Mouse (Mus musculus): ENCODE measurements at regions not wholly inside any gene's neighbourhood (a gene's known extent, or its start where the extent isn't known, plus 50 kb on each side); places are given as distances from the start of the nearest gene placed in this dataset.
"Not testable (repeated sequence)": the region's sequence is repeated elsewhere in the genome, so short reads cannot be mapped to it uniquely, and the experiment has no call there.

- TF ChIP-seq CTCF (IDR thresholded peaks at IDR 0.05; ENCODE audit: borderline replicate concordance, insufficient read depth, low read length): no peak
- H3K4me3 ChIP-seq (ENCODE audit: insufficient read depth, low read length): no peak overlapping the region
- no peak overlapping the region for H3K27ac ChIP-seq (ENCODE audit: insufficient read depth, low read length)
- no peaks in the 10 kb centered on the region for H3K4me1 ChIP-seq (ENCODE audit: control insufficient read depth, insufficient read depth, low read length)
Measured at GRCm38 (mm10) chr16:12694646-12695045, 414.8 kb upstream of the Ercc4 start.

DNA sequence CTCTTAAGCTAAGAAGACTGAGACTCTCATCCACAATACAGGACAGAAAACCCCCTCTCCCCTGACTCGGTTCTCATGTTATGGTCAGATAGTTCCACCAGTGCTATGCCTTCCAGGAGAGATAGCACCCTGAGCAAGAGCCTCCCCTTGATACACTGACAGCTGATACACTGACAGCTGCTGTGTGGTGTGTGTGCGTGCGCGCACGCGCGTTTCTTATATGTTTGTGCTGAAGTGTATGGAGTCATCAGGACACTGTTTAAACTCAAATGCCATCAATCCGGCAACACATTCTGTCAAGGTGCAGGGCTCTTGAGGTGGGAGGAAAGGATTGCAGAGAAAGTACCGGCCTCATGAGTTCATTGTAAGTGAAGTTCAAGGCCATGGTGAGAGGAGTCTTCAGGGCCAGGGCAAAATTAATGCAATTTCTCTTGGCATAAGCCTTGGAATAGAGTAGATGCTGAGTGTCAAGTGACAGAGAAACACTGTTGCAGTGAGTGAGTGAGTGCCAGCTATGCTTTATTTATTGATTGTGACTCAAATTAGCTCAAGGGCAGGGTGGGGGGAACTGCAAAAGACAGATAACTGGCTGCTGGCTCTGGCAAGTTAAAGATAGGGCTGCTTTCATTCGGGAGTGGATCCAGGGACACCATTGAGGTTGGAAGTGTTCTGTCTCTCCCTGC, 412.4 kb upstream of the Ercc4 start:
- H3K4me3 ChIP-seq (ENCODE audit: insufficient read depth, low read length): no peak overlapping the region
- H3K27ac ChIP-seq (ENCODE audit: insufficient read depth, low read length): no peak overlapping the region
- H3K4me1 ChIP-seq (ENCODE audit: control insufficient read depth, insufficient read depth, low read length): no peaks in the 10 kb centered on the region
- no peak for TF ChIP-seq POLR2A (IDR thresholded peaks at IDR 0.05; ENCODE audit: low read depth, low read length)
- TF ChIP-seq CTCF (IDR thresholded peaks at IDR 0.05; ENCODE audit: borderline replicate concordance, insufficient read depth, low read length): no peak

GRCm38 (mm10) chr16:12699557-12699956, 409.9 kb upstream of the Ercc4 start:
- Histone ChIP-seq H3K27ac (ENCODE audit: insufficient read depth, low read length) (no peak overlapping the region), H3K4me1 (ENCODE audit: control insufficient read depth, insufficient read depth, low read length) (no peaks in the 10 kb centered on the region), H3K4me3 (ENCODE audit: insufficient read depth, low read length) (no peak overlapping the region)
- TF ChIP-seq CTCF (IDR thresholded peaks at IDR 0.05; ENCODE audit: borderline replicate concordance, insufficient read depth, low read length): no peak
- TF ChIP-seq POLR2A (IDR thresholded peaks at IDR 0.05; ENCODE audit: low read depth, low read length): no peak

GRCm38 (mm10) chr16:12700088-12700487, 409.4 kb upstream of the Ercc4 start:
- H3K4me1 ChIP-seq (ENCODE audit: control insufficient read depth, insufficient read depth, low read length): no peaks in the 10 kb centered on the region
- H3K27ac ChIP-seq (ENCODE audit: insufficient read depth, low read length): no peak overlapping the region
- H3K4me3 ChIP-seq (ENCODE audit: insufficient read depth, low read length): no peak overlapping the region
- TF ChIP-seq CTCF (IDR thresholded peaks at IDR 0.05; ENCODE audit: borderline replicate concordance, insufficient read depth, low read length) (no peak), POLR2A (IDR thresholded peaks at IDR 0.05; ENCODE audit: low read depth, low read length) (no peak)

- H3K27ac ChIP-seq (ENCODE audit: insufficient read depth, low read length): no peak overlapping the region
- no peak overlapping the region for H3K4me3 ChIP-seq (ENCODE audit: insufficient read depth, low read length)
- no peak for TF ChIP-seq CTCF (IDR thresholded peaks at IDR 0.05; ENCODE audit: borderline replicate concordance, insufficient read depth, low read length)
- TF ChIP-seq POLR2A (IDR thresholded peaks at IDR 0.05; ENCODE audit: low read depth, low read length): no peak
- no peaks in the 10 kb centered on the region for H3K4me1 ChIP-seq (ENCODE audit: control insufficient read depth, insufficient read depth, low read length)
Measured at GRCm38 (mm10) chr16:12703818-12704590, 405.5 kb upstream of the Ercc4 start.

GRCm38 (mm10) chr16:12706907-12707306, 402.6 kb upstream of the Ercc4 start:
- Histone ChIP-seq H3K27ac (ENCODE audit: insufficient read depth, low read length) (no peak overlapping the region), H3K4me1 (ENCODE audit: control insufficient read depth, insufficient read depth, low read length) (no peaks in the 10 kb centered on the region), H3K4me3 (ENCODE audit: insufficient read depth, low read length) (no peak overlapping the region)
- no peak for TF ChIP-seq CTCF (IDR thresholded peaks at IDR 0.05; ENCODE audit: borderline replicate concordance, insufficient read depth, low read length)
- no peak for TF ChIP-seq POLR2A (IDR thresholded peaks at IDR 0.05; ENCODE audit: low read depth, low read length)

GRCm38 (mm10) chr16:12721368-12721767, 388.1 kb upstream of the Ercc4 start:
- not testable (repeated sequence) for H3K4me1 ChIP-seq (ENCODE audit: control insufficient read depth, insufficient read depth, low read length); H3K4me3 ChIP-seq (ENCODE audit: insufficient read depth, low read length); H3K27ac ChIP-seq (ENCODE audit: insufficient read depth, low read length)

DNA sequence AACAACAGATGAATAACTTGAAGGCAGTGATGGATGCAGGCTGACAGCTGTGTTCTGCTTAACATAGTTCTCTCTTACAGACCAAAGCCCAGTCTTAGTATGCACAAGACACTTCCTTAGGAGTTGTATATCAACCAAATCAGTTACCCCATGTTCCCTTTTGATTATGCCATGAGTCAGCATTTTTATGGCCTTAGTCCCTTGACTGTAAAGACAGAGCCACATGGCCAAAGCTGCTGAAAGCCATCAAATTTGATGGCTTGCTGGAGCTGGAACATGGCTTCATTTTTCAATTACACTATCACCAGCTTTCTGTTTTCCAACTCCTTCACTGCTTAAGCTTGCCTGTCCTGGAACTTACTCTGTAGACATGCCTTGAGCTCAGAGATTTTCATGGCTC, 383.4 kb upstream of the Ercc4 start:
- TF ChIP-seq POLR2A (IDR thresholded peaks at IDR 0.05; ENCODE audit: low read depth, low read length): no peak
- no peak for TF ChIP-seq CTCF (IDR thresholded peaks at IDR 0.05; ENCODE audit: borderline replicate concordance, insufficient read depth, low read length)
- Histone ChIP-seq H3K27ac (ENCODE audit: insufficient read depth, low read length) (no peak overlapping the region), H3K4me1 (ENCODE audit: control insufficient read depth, insufficient read depth, low read length) (no peaks in the 10 kb centered on the region), H3K4me3 (ENCODE audit: insufficient read depth, low read length) (no peak overlapping the region)

DNA sequence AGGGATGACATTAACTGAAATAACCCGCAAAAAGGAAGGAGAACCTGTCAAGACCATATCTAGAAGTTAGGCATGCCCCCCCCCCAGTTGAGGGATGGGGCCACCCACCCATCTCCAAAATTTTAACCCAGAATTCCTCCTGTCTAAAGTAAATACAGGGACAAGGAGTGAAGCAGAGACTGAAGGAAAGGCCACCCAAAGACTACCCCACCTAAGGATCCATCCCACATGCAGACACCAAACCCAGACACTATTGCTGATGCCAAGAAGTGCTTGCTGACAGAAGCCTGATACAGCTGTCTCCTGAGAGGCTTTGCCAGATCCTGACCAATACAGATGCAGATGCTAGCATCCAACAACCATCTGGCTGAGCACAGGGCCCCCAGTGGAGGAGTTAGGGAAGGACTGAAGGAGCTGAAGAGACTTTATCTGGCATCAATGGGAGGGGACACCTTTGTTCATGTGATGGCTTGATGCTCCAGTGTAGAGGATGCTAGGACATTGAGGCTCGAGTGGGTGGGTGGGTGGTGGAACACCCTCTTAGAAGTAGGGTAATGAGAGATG, 379.2 kb upstream of the Ercc4 start:
- H3K4me1 ChIP-seq (ENCODE audit: control insufficient read depth, insufficient read depth, low read length); H3K4me3 ChIP-seq (ENCODE audit: insufficient read depth, low read length): not testable (repeated sequence)

DNA sequence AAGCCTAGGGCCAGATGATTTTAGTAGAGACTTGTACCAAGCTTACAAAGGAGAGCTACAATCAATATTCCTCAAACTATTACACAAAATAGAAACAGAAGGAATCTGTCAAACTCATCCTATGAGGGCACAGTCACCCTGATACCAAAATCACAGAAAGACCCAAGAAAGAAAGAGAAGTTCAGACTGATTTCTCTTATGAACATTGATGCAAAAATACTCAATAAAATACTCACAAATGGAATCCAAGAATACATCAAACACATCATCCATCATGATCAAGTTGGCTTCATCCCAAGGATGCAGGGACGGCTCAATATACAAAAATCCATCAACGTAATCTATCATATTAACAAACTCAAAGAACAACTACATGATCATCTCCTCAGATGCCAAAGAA, 377.9 kb upstream of the Ercc4 start:
- TF ChIP-seq CTCF (IDR thresholded peaks at IDR 0.05; ENCODE audit: borderline replicate concordance, insufficient read depth, low read length) (no peak), POLR2A (IDR thresholded peaks at IDR 0.05; ENCODE audit: low read depth, low read length) (no peak)
- no peaks in the 10 kb centered on the region for H3K4me1 ChIP-seq (ENCODE audit: control insufficient read depth, insufficient read depth, low read length)

More for the DNA sequence above, 379.2 kb upstream of the Ercc4 start:
- not testable (repeated sequence) for H3K27ac ChIP-seq (ENCODE audit: insufficient read depth, low read length)

More for the DNA sequence above, 377.9 kb upstream of the Ercc4 start:
- H3K27ac ChIP-seq (ENCODE audit: insufficient read depth, low read length): no peak overlapping the region
- no peak overlapping the region for H3K4me3 ChIP-seq (ENCODE audit: insufficient read depth, low read length)
